Mouse (Mus musculus): Measurements from ENCODE around the gene Ceacam1.

- TF ChIP-seq CTCF (IDR thresholded peaks at IDR 0.05; ENCODE audit: insufficient read depth, low read depth, low read length): no peak
- no peak for TF ChIP-seq POLR2A (IDR thresholded peaks at IDR 0.05; ENCODE audit: insufficient read depth, low read depth, low read length)
These were observed 25.3 kb downstream of the Ceacam1 start for GRCm38 (mm10) chr7:25452103-25452502.
